Comparison of ENCODE assay signal across 24 mouse cellular contexts in genomic region chr6:147587675-147588074, GRCm38 (mm10).
DNase-seq lines count a peak whose midpoint lies in the region; ATAC-seq lines count a peak whose summit lies in the region.
"Had no signal": no experiment of that assay in that cellular context is flagged by ENCODE, and none has a peak within 500 bp of the region (broad histone marks: within the 10 kb centered on the region; RNA-seq: fewer than 3 reads in every experiment).

No protein-coding gene starts in this region.

- no peaks in the 10 kb centered on the region; the same call in 1 of the 2 replicates for H3K4me1 ChIP-seq in hindbrain, embryonic 11.5 days (replicated peaks; ENCODE audit: control insufficient read depth, insufficient read depth, low read length)
- H3K4me1 ChIP-seq in hindbrain, embryonic 13.5 days (replicated peaks): 0 out of 2 replicates have a peak, but pooled peaks cover 3% of the 10 kb centered on the region
- peaks cover 4% of the 10 kb centered on the region for H3K4me1 ChIP-seq in neural tube, embryonic 13.5 days (replicated peaks)
- H3K4me1 ChIP-seq: liver, embryonic 13.5 days; midbrain, embryonic 15.5 days had no signal

- DNase-seq in hindbrain, embryonic 11.5 days (ENCODE audit: low spot score): peak; percentile 16
- DNase-seq in kidney, postnatal 14 days: peak; percentile 18
- DNase-seq in kidney, adult 8-10 months: no peak
- no peak for DNase-seq in neural tube, embryonic 10.5 days (ENCODE audit: extremely low spot score, low spot score)
- DNase-seq in frontal cortex, adult 2 months (ENCODE audit: extremely low spot score in 1 of 2, low spot score in 1 of 2): no peak
- DNase-seq: adrenal gland, postnatal 25 days; cerebellum, adult 8-10 months; cerebellum, postnatal 36 days; heart, postnatal 4 days; liver, embryonic 13.5 days; lung, adult 2 months; lung, postnatal 14 days; right cerebral cortex, postnatal 14 days had no signal

- no peaks in the 10 kb centered on the region for H3K36me3 ChIP-seq in hindbrain, embryonic 11.5 days (ENCODE audit: control insufficient read depth, insufficient read depth, low read length)
- H3K36me3 ChIP-seq in hindbrain, embryonic 13.5 days: peaks cover 9% of the 10 kb centered on the region; the same call in 1 of the 2 replicates
- peaks cover 3% of the 10 kb centered on the region; the same call in 1 of the 2 replicates for H3K36me3 ChIP-seq in neural tube, embryonic 13.5 days
- H3K36me3 ChIP-seq: forebrain, embryonic 10.5 days; heart, embryonic 15.5 days; limb, embryonic 12.5 days; liver, embryonic 13.5 days; midbrain, embryonic 15.5 days had no signal

- H3K27ac ChIP-seq in hindbrain, embryonic 11.5 days (ENCODE audit: low read depth, low read length): no peak overlapping the region
- H3K27ac ChIP-seq in hindbrain, embryonic 13.5 days: no peak overlapping the region
- no peak overlapping the region for H3K27ac ChIP-seq in neural tube, embryonic 13.5 days (replicated peaks)
- H3K27ac ChIP-seq: forebrain, embryonic 10.5 days; heart, embryonic 15.5 days; layer of hippocampus, adult 2 months; limb, embryonic 12.5 days; liver, embryonic 13.5 days; midbrain, embryonic 15.5 days had no signal

- H3K4me2 ChIP-seq in hindbrain, embryonic 11.5 days (replicated peaks; ENCODE audit: low read depth, low read length): no peak overlapping the region
- H3K4me2 ChIP-seq in hindbrain, embryonic 13.5 days: no peak overlapping the region
- H3K4me2 ChIP-seq in neural tube, embryonic 13.5 days: no peak overlapping the region
- H3K4me2 ChIP-seq: heart, embryonic 15.5 days; limb, embryonic 12.5 days; liver, embryonic 13.5 days; midbrain, embryonic 15.5 days had no signal

- H3K27me3 ChIP-seq in hindbrain, embryonic 11.5 days (ENCODE audit: control insufficient read depth, insufficient read depth, low read length): no peaks in the 10 kb centered on the region
- H3K27me3 ChIP-seq in hindbrain, embryonic 13.5 days: no peaks in the 10 kb centered on the region
- H3K27me3 ChIP-seq in neural tube, embryonic 13.5 days: no peaks in the 10 kb centered on the region
- H3K27me3 ChIP-seq: heart, embryonic 15.5 days; limb, embryonic 12.5 days; liver, embryonic 13.5 days; midbrain, embryonic 15.5 days had no signal

- no peak overlapping the region for H3K4me3 ChIP-seq in hindbrain, embryonic 11.5 days (ENCODE audit: low read depth, low read length)
- no peak overlapping the region for H3K4me3 ChIP-seq in hindbrain, embryonic 13.5 days
- H3K4me3 ChIP-seq in neural tube, embryonic 13.5 days: no peak overlapping the region
- H3K4me3 ChIP-seq: forebrain, embryonic 10.5 days; heart, embryonic 15.5 days; layer of hippocampus, adult 2 months; limb, embryonic 12.5 days; liver, embryonic 13.5 days; midbrain, embryonic 15.5 days; myocyte had no signal

- ATAC-seq in hindbrain, embryonic 11.5 days (ENCODE audit: low FRiP score): no peak
- ATAC-seq in hindbrain, embryonic 13.5 days (ENCODE audit: low FRiP score): no peak
- 0 out of 2 replicates have a peak, but pooled peaks have one; percentile 53 for ATAC-seq in neural tube, embryonic 13.5 days (ENCODE audit: low read depth)
- ATAC-seq: CD4-positive, CD25-positive, alpha-beta regulatory T cell, adult 4 months; forebrain, embryonic 16.5 days; intestine, postnatal 0 days; midbrain, embryonic 15.5 days had no signal

- H3K9ac ChIP-seq in hindbrain, embryonic 11.5 days (ENCODE audit: low read depth, low read length): no peak overlapping the region
- no peak overlapping the region for H3K9ac ChIP-seq in hindbrain, embryonic 13.5 days
- no peak overlapping the region for H3K9ac ChIP-seq in neural tube, embryonic 13.5 days
- H3K9ac ChIP-seq: heart, embryonic 15.5 days; limb, embryonic 12.5 days; liver, embryonic 13.5 days; midbrain, embryonic 15.5 days had no signal

- H3K9me3 ChIP-seq in hindbrain, embryonic 11.5 days (ENCODE audit: control insufficient read depth, low read length): no peaks in the 10 kb centered on the region
- H3K9me3 ChIP-seq in hindbrain, embryonic 13.5 days: no peaks in the 10 kb centered on the region
- H3K9me3 ChIP-seq in neural tube, embryonic 13.5 days: no peaks in the 10 kb centered on the region
- H3K9me3 ChIP-seq: forebrain, embryonic 10.5 days; heart, embryonic 15.5 days; limb, embryonic 12.5 days; liver, embryonic 13.5 days; midbrain, embryonic 15.5 days had no signal

- 55% methylated on average over 3 of the region's 3 CpGs for WGBS in hindbrain, embryonic 11.5 days
- WGBS in hindbrain, embryonic 13.5 days: 55% methylated on average over 3 of the region's 3 CpGs
- 42% methylated on average over 3 of the region's 3 CpGs for WGBS in neural tube, embryonic 13.5 days

Comparison
In these comparisons a context has a peak if more than half of its experiments do, and no peak if none do; other contexts are left out.
1. DNase-seq: peak in hindbrain, embryonic 11.5 days (single experiment) and kidney, postnatal 14 days (single experiment); none in kidney, adult 8-10 months (0 of 2), neural tube, embryonic 10.5 days (single experiment) and frontal cortex, adult 2 months (0 of 2).